Comparison of ENCODE assay signal across 10 mouse cellular contexts in the genomic region with DNA sequence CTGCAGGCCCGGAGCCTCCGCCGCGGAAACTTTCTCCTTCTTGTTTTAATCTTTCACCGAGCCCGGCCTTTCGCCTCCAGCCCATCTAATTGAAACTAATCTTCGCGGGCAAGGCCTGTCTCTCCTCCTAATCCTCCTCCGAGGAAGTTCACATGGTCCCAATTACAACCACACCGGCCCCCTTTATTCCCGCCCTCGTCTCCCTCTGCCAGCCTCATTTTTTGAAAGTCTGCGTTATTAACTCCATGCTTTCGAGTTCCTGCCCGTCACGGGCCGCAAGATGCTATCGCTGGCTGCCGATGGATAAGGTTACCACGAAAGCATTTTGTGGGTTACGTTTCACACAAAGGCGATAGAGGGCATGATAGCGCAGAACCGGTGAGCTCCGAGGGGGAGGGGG. TPM values are rescaled to one million over a fixed set of nuclear protein-coding genes. Genes with fewer than 3 reads are reported as not detected.
DNase-seq lines count a peak whose midpoint lies in the region; ATAC-seq and TF ChIP-seq lines count a peak whose summit lies in the region.
"Had no signal": no experiment of that assay in that cellular context is flagged by ENCODE, and none has a peak within 500 bp of the region (broad histone marks: within the 10 kb centered on the region; RNA-seq: fewer than 3 reads in every experiment).

No protein-coding gene starts in this region.

- H3K4me1 ChIP-seq in heart, embryonic 12.5 days (replicated peaks): 0 out of 2 replicates have a peak, but pooled peaks cover 8% of the 10 kb centered on the region
- no peaks in the 10 kb centered on the region for H3K4me1 ChIP-seq in stomach, embryonic 14.5 days (ENCODE audit: control insufficient read depth, insufficient read depth, low read length)
- no peaks in the 10 kb centered on the region for H3K4me1 ChIP-seq in stomach, postnatal 0 days (replicated peaks; ENCODE audit: control insufficient read depth, insufficient read depth)
- peaks cover 11% of the 10 kb centered on the region for H3K4me1 ChIP-seq in limb, embryonic 14.5 days (ENCODE audit: control insufficient read depth, insufficient read depth, low read length)

- no peak for DNase-seq in heart, adult 11 months
- DNase-seq in stomach, postnatal 0 days (ENCODE audit: low spot score): no peak
- no peak for DNase-seq in limb, embryonic 14.5 days (ENCODE audit: low spot score)
- no peak for DNase-seq in adipocyte (ENCODE audit: low spot score)
- DNase-seq in frontal cortex, postnatal 25 days (ENCODE audit: low spot score in 2 of 2): no peak
- DNase-seq in cerebellum, postnatal 25 days: no peak
- DNase-seq: kidney, adult 18-20 months; left cerebral cortex, postnatal 4 days had no signal

- H3K27me3 ChIP-seq in heart, embryonic 12.5 days (replicated peaks): peaks cover 76% of the 10 kb centered on the region
- H3K27me3 ChIP-seq in stomach, embryonic 14.5 days (ENCODE audit: control insufficient read depth, insufficient read depth, low read length): peaks cover 4% of the 10 kb centered on the region
- H3K27me3 ChIP-seq in stomach, postnatal 0 days (ENCODE audit: control insufficient read depth, insufficient read depth, low read length): peaks cover 6% of the 10 kb centered on the region; the same call in 1 of the 2 replicates
- H3K27me3 ChIP-seq in limb, embryonic 14.5 days (ENCODE audit: control insufficient read depth, insufficient read depth, low read length): no peaks in the 10 kb centered on the region

- no peak for TF ChIP-seq CTCF in stomach, postnatal 0 days (IDR thresholded peaks at IDR 0.05; ENCODE audit: low read depth)

- no peak overlapping the region; the same call in 1 of the 2 replicates for H3K9ac ChIP-seq in heart, embryonic 12.5 days
- no peak overlapping the region for H3K9ac ChIP-seq in stomach, embryonic 14.5 days (replicated peaks; ENCODE audit: low read depth, low read length)
- no peak overlapping the region for H3K9ac ChIP-seq in stomach, postnatal 0 days (ENCODE audit: low read length)
- H3K9ac ChIP-seq in limb, embryonic 14.5 days (ENCODE audit: low read depth, low read length, severe bottlenecking): peak overlapping the region; percentile 44

- no peak for TF ChIP-seq POLR2A in limb, embryonic 14.5 days (IDR thresholded peaks at IDR 0.05; ENCODE audit: borderline replicate concordance, extremely low read depth, insufficient read depth, insufficient read length)

- no peaks in the 10 kb centered on the region for H3K9me3 ChIP-seq in heart, embryonic 12.5 days (replicated peaks)
- H3K9me3 ChIP-seq in stomach, embryonic 14.5 days (ENCODE audit: control insufficient read depth, low read depth, low read length): no peaks in the 10 kb centered on the region
- no peaks in the 10 kb centered on the region for H3K9me3 ChIP-seq in stomach, postnatal 0 days (ENCODE audit: control insufficient read depth, low read length)
- no peaks in the 10 kb centered on the region for H3K9me3 ChIP-seq in limb, embryonic 14.5 days (ENCODE audit: control insufficient read depth, low read length)

- peak overlapping the region; percentile 49 for H3K4me2 ChIP-seq in heart, embryonic 12.5 days
- H3K4me2 ChIP-seq in stomach, embryonic 14.5 days (replicated peaks; ENCODE audit: low read depth, low read length): 0 out of 2 replicates have a peak overlapping the region, but pooled peaks have one; percentile 16
- H3K4me2 ChIP-seq in stomach, postnatal 0 days (replicated peaks; ENCODE audit: low read depth): no peak overlapping the region
- H3K4me2 ChIP-seq in limb, embryonic 14.5 days (replicated peaks; ENCODE audit: low read depth, low read length, severe bottlenecking): peak overlapping the region; percentile 41

- H3K27ac ChIP-seq in heart, embryonic 12.5 days (ENCODE audit: poor library complexity, severe bottlenecking): no peak overlapping the region
- H3K27ac ChIP-seq in stomach, embryonic 14.5 days (ENCODE audit: low read length): no peak overlapping the region
- no peak overlapping the region for H3K27ac ChIP-seq in stomach, postnatal 0 days (replicated peaks)
- 0 out of 2 replicates have a peak overlapping the region, but pooled peaks have one; percentile 13 for H3K27ac ChIP-seq in limb, embryonic 14.5 days (replicated peaks; ENCODE audit: low read depth, low read length)

- H3K36me3 ChIP-seq in heart, embryonic 12.5 days: no peaks in the 10 kb centered on the region
- no peaks in the 10 kb centered on the region for H3K36me3 ChIP-seq in stomach, embryonic 14.5 days (ENCODE audit: control insufficient read depth, insufficient read depth, low read length)
- H3K36me3 ChIP-seq in stomach, postnatal 0 days (ENCODE audit: control insufficient read depth, insufficient read depth, low read length): no peaks in the 10 kb centered on the region
- no peaks in the 10 kb centered on the region for H3K36me3 ChIP-seq in limb, embryonic 14.5 days (ENCODE audit: control insufficient read depth, insufficient read depth, low read length)

- 5% methylated on average over 26 of the region's 26 CpGs for WGBS in heart, embryonic 12.5 days
- WGBS in stomach, embryonic 14.5 days: 6% methylated on average over 26 of the region's 26 CpGs
- 8% methylated on average over 26 of the region's 26 CpGs for WGBS in stomach, postnatal 0 days
- WGBS in limb, embryonic 14.5 days: 1% methylated on average over 26 of the region's 26 CpGs

- H3K4me3 ChIP-seq in heart, embryonic 12.5 days: peak overlapping the region; percentile 20
- no peak overlapping the region for H3K4me3 ChIP-seq in stomach, embryonic 14.5 days (ENCODE audit: low read depth, low read length)
- no peak overlapping the region for H3K4me3 ChIP-seq in stomach, postnatal 0 days (ENCODE audit: low read depth, low read length)
- peak overlapping the region; percentile 4; the same call in 1 of the 2 replicates for H3K4me3 ChIP-seq in limb, embryonic 14.5 days (replicated peaks; ENCODE audit: low read length)

- no peak for ATAC-seq in heart, embryonic 12.5 days (ENCODE audit: insufficient number of reproducible peaks, low FRiP score)
- no peak for ATAC-seq in stomach, embryonic 14.5 days (ENCODE audit: insufficient number of reproducible peaks, insufficient read depth, low FRiP score, low read depth)
- ATAC-seq in stomach, postnatal 0 days (ENCODE audit: low FRiP score, low TSS enrichment): no peak
- peak; percentile 23; the same call in 1 of the 2 replicates for ATAC-seq in limb, embryonic 14.5 days (ENCODE audit: low FRiP score, low read depth)

- TF ChIP-seq EP300 in stomach, postnatal 0 days (optimal IDR thresholded peaks at IDR 0.05): no peak

RNA-seq across cellular contexts. Expression of a gene that starts 35.0 kb away (rescaled TPM):
- polyA plus RNA-seq in heart, embryonic 12.5 days (2016; fragmentation: Nextera tagmentation; extraction: Ambion mirVana): 0.11 and 0.62 TPM in 2 replicates
- 0.29 and 0.55 TPM in 2 replicates for polyA plus RNA-seq in stomach, embryonic 14.5 days (2014; fragmentation: Nextera tagmentation; extraction: Ambion mirVana)
- 0.06 and 0.10 TPM in 2 replicates for polyA plus RNA-seq in stomach, postnatal 0 days (2015; fragmentation: Nextera tagmentation; extraction: Ambion mirVana)
- polyA plus RNA-seq in limb, embryonic 14.5 days (2012; rRNA removed): 0.09 and 0.13 TPM in 2 replicates
- polyA plus RNA-seq in limb, embryonic 14.5 days (2014; fragmentation: Nextera tagmentation; extraction: Ambion mirVana): 0.06 and 0.10 TPM in 2 replicates

Comparison
In these comparisons a context has a peak if more than half of its experiments do, and no peak if none do; other contexts are left out.
1. H3K4me3 ChIP-seq: peak in heart, embryonic 12.5 days (single experiment) and limb, embryonic 14.5 days (single experiment); none in stomach, embryonic 14.5 days (single experiment) and stomach, postnatal 0 days (single experiment).